ENCODE assay signal across 9 mouse cellular contexts in the genomic region with DNA sequence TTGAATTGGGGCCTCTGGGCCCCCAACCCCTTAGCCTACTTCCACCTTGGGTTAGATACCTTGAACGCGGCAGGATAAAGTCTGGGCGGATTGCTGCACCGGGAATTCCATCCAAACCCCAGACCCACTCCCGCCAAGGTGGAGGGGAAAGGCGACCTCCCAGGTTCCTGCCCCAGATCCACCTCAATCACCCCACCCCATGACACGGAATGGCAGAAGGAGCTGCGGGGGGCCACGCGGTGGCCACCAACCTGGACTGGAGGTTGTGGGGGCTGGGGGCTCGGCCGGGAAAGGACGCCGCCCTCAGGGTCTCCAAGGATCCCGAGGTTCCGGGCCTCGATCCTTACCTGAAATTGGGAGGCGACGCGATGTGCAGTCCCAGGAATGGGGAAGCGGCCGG. TPM values are rescaled to one million over a fixed set of nuclear protein-coding genes. Genes with fewer than 3 reads are reported as not detected.
A peak's percentile ranks its signal among the peaks of the same experiment; 100 is the strongest.
DNase-seq lines count a peak whose midpoint lies in the region; ATAC-seq and TF ChIP-seq lines count a peak whose summit lies in the region.
"Had no signal": no experiment of that assay in that cellular context is flagged by ENCODE, and none has a peak within 500 bp of the region (broad histone marks: within the 10 kb centered on the region; RNA-seq: fewer than 3 reads in every experiment).

No protein-coding gene starts in this region.

- whole genome bisulfite sequencing in embryonic facial prominence, embryonic 12.5 days: 1% methylated on average over 22 of the region's 22 CpGs
- 2% methylated on average over 22 of the region's 22 CpGs for WGBS in hindbrain, postnatal 0 days
- WGBS in neural tube, embryonic 12.5 days: 2% methylated on average over 22 of the region's 22 CpGs

- intact Hi-C loops in left cerebral cortex, adult 2 months (cut with DNase I): no loop called here

- H3K27me3 ChIP-seq in embryonic facial prominence, embryonic 12.5 days: peaks cover 9% of the 10 kb centered on the region; the same call in 1 of the 2 replicates
- H3K27me3 ChIP-seq in hindbrain, postnatal 0 days (ENCODE audit: insufficient read depth, low read length): no peaks in the 10 kb centered on the region
- H3K27me3 ChIP-seq in neural tube, embryonic 12.5 days (replicated peaks): no peaks in the 10 kb centered on the region

- H3K4me1 ChIP-seq in embryonic facial prominence, embryonic 12.5 days: peaks cover 6% of the 10 kb centered on the region; the same call in 1 of the 2 replicates
- peaks cover 19% of the 10 kb centered on the region for H3K4me1 ChIP-seq in hindbrain, postnatal 0 days (ENCODE audit: insufficient read depth, low read length)
- peaks cover 56% of the 10 kb centered on the region for H3K4me1 ChIP-seq in neural tube, embryonic 12.5 days

- H3K4me2 ChIP-seq in embryonic facial prominence, embryonic 12.5 days (replicated peaks): peak overlapping the region; percentile 90
- peak overlapping the region; percentile 81 for H3K4me2 ChIP-seq in hindbrain, postnatal 0 days (ENCODE audit: low read depth, low read length)
- peak overlapping the region; percentile 79 for H3K4me2 ChIP-seq in neural tube, embryonic 12.5 days (replicated peaks)

- H3K27ac ChIP-seq in left cerebral cortex, adult 2 months: peak overlapping the region; percentile 98
- H3K27ac ChIP-seq in embryonic facial prominence, embryonic 12.5 days: no peak overlapping the region
- H3K27ac ChIP-seq in hindbrain, postnatal 0 days: peak overlapping the region; percentile 86
- H3K27ac ChIP-seq in neural tube, embryonic 12.5 days: peak overlapping the region; percentile 47; the same call in 1 of the 2 replicates

- no peak for ATAC-seq in embryonic facial prominence, embryonic 12.5 days (ENCODE audit: insufficient number of reproducible peaks, insufficient read depth, low FRiP score, low TSS enrichment)
- no peak; the same call in 1 of the 2 replicates for ATAC-seq in hindbrain, postnatal 0 days
- ATAC-seq in neural tube, embryonic 12.5 days (ENCODE audit: low FRiP score, low read depth): peak; percentile 23; the same call in 1 of the 2 replicates
- no peak for ATAC-seq in erythroid progenitor cell, adult 5-6 weeks (replicated peaks; ENCODE audit: low FRiP score, poor library complexity, severe bottlenecking)

- no peak for DNase-seq in left cerebral cortex, adult 2 months (ENCODE audit: extremely low spot score in 1 of 2, low spot score in 2 of 2)
- DNase-seq in left cerebral cortex, adult 8-10 months (ENCODE audit: low spot score in 2 of 2): no peak
- DNase-seq in hindbrain, postnatal 0 days (ENCODE audit: low spot score): peak; percentile 25
- DNase-seq in spleen, postnatal 10 days (ENCODE audit: low spot score in 2 of 2): no peak
- no peak for DNase-seq in layer of hippocampus, adult 8-10 months (ENCODE audit: low spot score in 2 of 2)
- DNase-seq: layer of hippocampus, postnatal 36 days had no signal

- no peak for TF ChIP-seq CTCF in left cerebral cortex, adult 2 months (IDR thresholded peaks at IDR 0.05)
- no peak for TF ChIP-seq CTCF in hindbrain, postnatal 0 days (IDR thresholded peaks at IDR 0.05; ENCODE audit: low read depth)

- H3K9me3 ChIP-seq in embryonic facial prominence, embryonic 12.5 days: no peaks in the 10 kb centered on the region
- no peaks in the 10 kb centered on the region for H3K9me3 ChIP-seq in hindbrain, postnatal 0 days (ENCODE audit: low read length)
- H3K9me3 ChIP-seq in neural tube, embryonic 12.5 days: no peaks in the 10 kb centered on the region

- H3K36me3 ChIP-seq in embryonic facial prominence, embryonic 12.5 days: peaks cover 25% of the 10 kb centered on the region
- H3K36me3 ChIP-seq in hindbrain, postnatal 0 days (ENCODE audit: insufficient read depth, low read length): peaks cover 13% of the 10 kb centered on the region
- H3K36me3 ChIP-seq in neural tube, embryonic 12.5 days: peaks cover 21% of the 10 kb centered on the region

- H3K9ac ChIP-seq in embryonic facial prominence, embryonic 12.5 days: peak overlapping the region; percentile 69
- peak overlapping the region; percentile 92 for H3K9ac ChIP-seq in hindbrain, postnatal 0 days (replicated peaks; ENCODE audit: low read length)
- peak overlapping the region; percentile 93 for H3K9ac ChIP-seq in neural tube, embryonic 12.5 days

- H3K4me3 ChIP-seq in left cerebral cortex, adult 2 months: peak overlapping the region; percentile 77
- H3K4me3 ChIP-seq in embryonic facial prominence, embryonic 12.5 days: peak overlapping the region; percentile 61
- peak overlapping the region; percentile 79 for H3K4me3 ChIP-seq in hindbrain, postnatal 0 days (ENCODE audit: low read length)
- peak overlapping the region; percentile 85 for H3K4me3 ChIP-seq in neural tube, embryonic 12.5 days

RNA-seq across cellular contexts. Expression of gene Mapk8ip1, which starts 0.4 kb away (rescaled TPM):
- total RNA-seq in left cerebral cortex, adult 2 months (2021): 100 to 1,000 TPM; 340 to 364 TPM
- total RNA-seq in left cerebral cortex, adult 8-10 months (2022): 100 to 1,000 TPM; 328 to 363 (median 345) TPM
- polyA plus RNA-seq in embryonic facial prominence, embryonic 12.5 days (2016; fragmentation: Nextera tagmentation; extraction: Ambion mirVana): 49.0 and 55.8 TPM in 2 replicates
- total RNA-seq in hindbrain, postnatal 0 days (2014; rRNA removed): 361 and 373 TPM in 2 replicates
- 177 and 182 TPM in 2 replicates for polyA plus RNA-seq in hindbrain, postnatal 0 days (2015; fragmentation: Nextera tagmentation; extraction: Ambion mirVana)
- polyA plus RNA-seq in neural tube, embryonic 12.5 days (2016; fragmentation: Nextera tagmentation; extraction: Ambion mirVana): 144 and 154 TPM in 2 replicates
- total RNA-seq in erythroid progenitor cell, adult 5-6 weeks (2015; ENCODE audit: low replicate concordance): not detected in 2 replicates
- total RNA-seq in erythroid progenitor cell, adult 5-6 weeks (2017; ENCODE audit: low replicate concordance): 0.13 TPM in 1 of 2 replicates, not detected in the other
- total RNA-seq in layer of hippocampus, adult 8-10 months (2022): 100 to 1,000 TPM; 287 to 306 (median 298) TPM

RNA-seq across cellular contexts. Expression of gene 1700029I15Rik, which starts 18.3 kb away (rescaled TPM):
- total RNA-seq in left cerebral cortex, adult 2 months (2021): 1 to 10 TPM; 5.3 TPM
- total RNA-seq in left cerebral cortex, adult 8-10 months (2022): 1 to 10 TPM; 2.1 to 4.8 (median 3.4) TPM
- polyA plus RNA-seq in embryonic facial prominence, embryonic 12.5 days (2016; fragmentation: Nextera tagmentation; extraction: Ambion mirVana): 4.7 and 5.4 TPM in 2 replicates
- total RNA-seq in hindbrain, postnatal 0 days (2014; rRNA removed): 1.6 and 1.8 TPM in 2 replicates
- 4.0 and 4.9 TPM in 2 replicates for polyA plus RNA-seq in hindbrain, postnatal 0 days (2015; fragmentation: Nextera tagmentation; extraction: Ambion mirVana)
- 5.8 and 7.3 TPM in 2 replicates for polyA plus RNA-seq in neural tube, embryonic 12.5 days (2016; fragmentation: Nextera tagmentation; extraction: Ambion mirVana)
- total RNA-seq in erythroid progenitor cell, adult 5-6 weeks (2015; ENCODE audit: low replicate concordance): 1.3 TPM in 1 of 2 replicates, not detected in the other
- total RNA-seq in erythroid progenitor cell, adult 5-6 weeks (2017; ENCODE audit: low replicate concordance): not detected in 2 replicates
- total RNA-seq in layer of hippocampus, adult 8-10 months (2022): 1 to 10 TPM; 4.4 to 8.1 (median 6.4) TPM

RNA-seq across cellular contexts. Expression of gene Large2, which starts 26.0 kb away (rescaled TPM):
- total RNA-seq in left cerebral cortex, adult 2 months (2021): 1 to 10 TPM in 1 of 2 experiments, under 1 TPM in 1; 0.72 to 1.0 TPM
- 1 to 10 TPM in 2 of 4 experiments, under 1 TPM in 2; 0.50 to 1.5 (median 0.85) TPM for total RNA-seq in left cerebral cortex, adult 8-10 months (2022)
- 10.3 and 10.5 TPM in 2 replicates for polyA plus RNA-seq in embryonic facial prominence, embryonic 12.5 days (2016; fragmentation: Nextera tagmentation; extraction: Ambion mirVana)
- 0.11 and 0.16 TPM in 2 replicates for total RNA-seq in hindbrain, postnatal 0 days (2014; rRNA removed)
- polyA plus RNA-seq in hindbrain, postnatal 0 days (2015; fragmentation: Nextera tagmentation; extraction: Ambion mirVana): 1.8 and 2.1 TPM in 2 replicates
- polyA plus RNA-seq in neural tube, embryonic 12.5 days (2016; fragmentation: Nextera tagmentation; extraction: Ambion mirVana): 1.8 and 2.6 TPM in 2 replicates
- not detected in 2 replicates for total RNA-seq in erythroid progenitor cell, adult 5-6 weeks (2015; ENCODE audit: low replicate concordance)
- total RNA-seq in erythroid progenitor cell, adult 5-6 weeks (2017; ENCODE audit: low replicate concordance): not detected in 2 replicates
- 1 to 10 TPM in 3 of 4 experiments, under 1 TPM in 1; 0.54 to 1.9 (median 1.2) TPM for total RNA-seq in layer of hippocampus, adult 8-10 months (2022)

RNA-seq across cellular contexts. Expression of gene Pex16, which starts 26.2 kb away (rescaled TPM):
- 10 to 100 TPM; 33.4 to 37.1 TPM for total RNA-seq in left cerebral cortex, adult 2 months (2021)
- total RNA-seq in left cerebral cortex, adult 8-10 months (2022): 10 to 100 TPM; 31.7 to 33.7 (median 32.7) TPM
- 18.4 and 19.7 TPM in 2 replicates for polyA plus RNA-seq in embryonic facial prominence, embryonic 12.5 days (2016; fragmentation: Nextera tagmentation; extraction: Ambion mirVana)
- 27.8 and 35.2 TPM in 2 replicates for total RNA-seq in hindbrain, postnatal 0 days (2014; rRNA removed)
- polyA plus RNA-seq in hindbrain, postnatal 0 days (2015; fragmentation: Nextera tagmentation; extraction: Ambion mirVana): 44.3 and 48.6 TPM in 2 replicates
- polyA plus RNA-seq in neural tube, embryonic 12.5 days (2016; fragmentation: Nextera tagmentation; extraction: Ambion mirVana): 26.5 and 28.7 TPM in 2 replicates
- 13.3 TPM in 1 of 2 replicates, not detected in the other for total RNA-seq in erythroid progenitor cell, adult 5-6 weeks (2015; ENCODE audit: low replicate concordance)
- 3.3 and 4.2 TPM in 2 replicates for total RNA-seq in erythroid progenitor cell, adult 5-6 weeks (2017; ENCODE audit: low replicate concordance)
- total RNA-seq in layer of hippocampus, adult 8-10 months (2022): 10 to 100 TPM; 31.2 to 36.1 (median 33.9) TPM

RNA-seq across cellular contexts. Expression of gene Cry2, which starts 33.2 kb away (rescaled TPM):
- 100 to 1,000 TPM; 126 to 129 TPM for total RNA-seq in left cerebral cortex, adult 2 months (2021)
- total RNA-seq in left cerebral cortex, adult 8-10 months (2022): 100 to 1,000 TPM; 121 to 130 (median 128) TPM
- polyA plus RNA-seq in embryonic facial prominence, embryonic 12.5 days (2016; fragmentation: Nextera tagmentation; extraction: Ambion mirVana): 28.8 and 29.7 TPM in 2 replicates
- 43.8 and 45.5 TPM in 2 replicates for total RNA-seq in hindbrain, postnatal 0 days (2014; rRNA removed)
- polyA plus RNA-seq in hindbrain, postnatal 0 days (2015; fragmentation: Nextera tagmentation; extraction: Ambion mirVana): 50.6 and 52.0 TPM in 2 replicates
- 32.7 and 33.6 TPM in 2 replicates for polyA plus RNA-seq in neural tube, embryonic 12.5 days (2016; fragmentation: Nextera tagmentation; extraction: Ambion mirVana)
- 1.8 and 5.0 TPM in 2 replicates for total RNA-seq in erythroid progenitor cell, adult 5-6 weeks (2015; ENCODE audit: low replicate concordance)
- total RNA-seq in erythroid progenitor cell, adult 5-6 weeks (2017; ENCODE audit: low replicate concordance): 1.9 and 2.7 TPM in 2 replicates
- total RNA-seq in layer of hippocampus, adult 8-10 months (2022): 100 to 1,000 TPM; 105 to 117 (median 110) TPM

Comparison
In these comparisons a context has a peak if more than half of its experiments do, and no peak if none do; other contexts are left out.
1. RNA of gene Mapk8ip1, which starts 0.4 kb away (total RNA-seq): 361 to 373 TPM in hindbrain, postnatal 0 days, 340 to 364 TPM in left cerebral cortex, adult 2 months, 328 to 363 TPM in left cerebral cortex, adult 8-10 months and 287 to 306 TPM in layer of hippocampus, adult 8-10 months; 0.13 TPM in erythroid progenitor cell, adult 5-6 weeks; every median in the first group is over 100 times any median in the second.
2. Peak in every context shown above with its lines, with median percentiles within 50 percentile points of each other: H3K4me3 ChIP-seq, H3K4me2 ChIP-seq and H3K9ac ChIP-seq.